Mouse (Mus musculus) heart, embryonic 13.5 days (tissue): Measurements from ENCODE around the gene Ptch2. TPM values are rescaled to one million over a fixed set of nuclear protein-coding genes. Genes with fewer than 3 reads are reported as not detected.

Experiments
- ATAC-seq: fragments of 200-750 bp; cut with Nextera tagmentation; 2 replicates; pipeline ENCODE4 v1.8.0; 2017; ENCODE audit warnings: moderate TSS enrichment; ENCODE audit not compliant: insufficient number of reproducible peaks, low FRiP score, low TSS enrichment; ENCODE audit errors: extremely low read depth
- H3K27ac ChIP-seq: fragments of 300-500 bp; sonication (generic); replicated peaks from 2 replicates; pipeline ENCODE4 v1.5.1; 2015; ENCODE audit warnings: moderate library complexity, mild to moderate bottlenecking, inconsistent platforms
- H3K27me3 ChIP-seq: fragments of 300-500 bp; sonication (generic); replicated peaks from 2 replicates; pipeline ENCODE4 v1.6.1; 2015; ENCODE audit warnings: mild to moderate bottlenecking, inconsistent platforms
- H3K36me3 ChIP-seq: fragments of 300-500 bp; sonication (generic); 2 replicates; pipeline ENCODE4 v1.6.1; 2015; ENCODE audit warnings: mild to moderate bottlenecking, inconsistent platforms
- H3K4me1 ChIP-seq: fragments of 300-500 bp; sonication (generic); 2 replicates; pipeline ENCODE4 v1.6.1; 2015; ENCODE audit warnings: inconsistent platforms
- H3K4me2 ChIP-seq: fragments of 300-500 bp; sonication (generic); 2 replicates; pipeline ENCODE4 v1.6.1; 2015; ENCODE audit warnings: inconsistent platforms, mild to moderate bottlenecking, moderate library complexity
- H3K4me3 ChIP-seq: fragments of 300-500 bp; sonication (generic); 2 replicates; pipeline ENCODE4 v1.5.1; 2015; ENCODE audit warnings: moderate library complexity, mild to moderate bottlenecking, inconsistent platforms
- H3K9ac ChIP-seq: fragments of 300-500 bp; sonication (generic); 2 replicates; pipeline ENCODE4 v1.6.1; 2015; ENCODE audit warnings: inconsistent platforms, mild to moderate bottlenecking, moderate library complexity
- H3K9me3 ChIP-seq: fragments of 300-500 bp; sonication (generic); 2 replicates; pipeline ENCODE4 v1.6.1; 2016; ENCODE audit warnings: inconsistent platforms
- WGBS: fragments of 180-500 bp; shearing (Covaris S2); methylation state at CpG from one replicate; pipeline ENCODE4 v1.1.7; 2015; ENCODE audit warnings: mixed read lengths; 5-methylcytosine and 5-hydroxymethylcytosine counted together
- polyA plus RNA-seq: library from polyadenylated mRNA; unstranded; fragments of >200 nt; fragmentation: Nextera tagmentation; extraction: Ambion mirVana; gene quantifications from 2 replicates; pipeline ENCODE4 v1.2.1, GENCODE M21; 2015

The Ptch2 gene
- polyA plus RNA-seq, 1 experiment from 2014 or later = 3.1 TPM

DNA sequence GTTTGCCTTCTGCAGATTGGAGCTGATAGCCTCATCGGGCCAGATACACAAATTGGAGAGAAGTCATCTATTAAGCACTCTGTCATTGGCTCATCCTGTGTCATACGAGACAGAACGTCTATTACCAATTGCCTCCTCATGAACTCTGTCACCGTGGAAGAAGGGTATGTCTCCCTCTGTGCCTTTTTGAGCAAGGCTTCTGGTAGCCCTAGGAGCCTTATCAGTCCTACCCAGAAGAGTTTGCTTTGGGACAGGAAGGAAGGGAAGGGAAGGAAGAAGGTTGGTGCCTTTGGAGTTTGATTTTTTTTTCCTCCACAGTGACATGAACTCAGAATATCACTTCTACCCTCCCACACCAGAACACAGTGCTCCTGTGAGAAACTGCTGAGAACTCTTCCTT, 25.3 kb upstream of the Ptch2 start:
- H3K27ac ChIP-seq = peak overlapping the region; percentile 59; the same call in 1 of the 2 replicates
- H3K27me3 ChIP-seq = no peaks in the 10 kb centered on the region
- no peak overlapping the region for H3K9ac ChIP-seq
- WGBS = 57% methylated on average over 4 of the region's 4 CpGs
- ATAC-seq = no peak
- no peak overlapping the region for H3K4me3 ChIP-seq
- H3K36me3 ChIP-seq = peaks cover 92% of the 10 kb centered on the region
- no peaks in the 10 kb centered on the region for H3K9me3 ChIP-seq
- H3K4me2 ChIP-seq = no peak overlapping the region
- peaks cover 5% of the 10 kb centered on the region; the same call in 1 of the 2 replicates for H3K4me1 ChIP-seq

DNA sequence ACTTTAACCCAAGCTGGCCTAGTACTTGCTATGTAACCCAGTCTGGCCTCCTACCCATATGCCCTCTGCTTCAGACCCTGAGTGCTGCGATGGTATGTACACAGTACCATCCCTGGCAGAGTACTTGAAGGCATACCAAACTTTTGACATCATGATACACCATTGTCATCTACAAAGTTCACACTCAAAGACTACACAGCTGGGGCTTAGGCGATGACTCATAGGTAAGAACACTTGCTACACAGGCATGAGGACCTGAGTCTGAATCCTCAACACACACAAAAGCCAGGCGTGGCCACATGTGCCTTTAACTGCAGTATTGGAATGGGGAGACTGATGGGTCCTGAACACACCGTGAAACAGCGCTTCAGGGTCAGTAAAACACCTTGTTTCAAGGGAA, 24.7 kb upstream of the Ptch2 start:
- no peaks in the 10 kb centered on the region for H3K9me3 ChIP-seq
- peak overlapping the region; percentile 59; the same call in 1 of the 2 replicates for H3K27ac ChIP-seq
- H3K4me1 ChIP-seq = peaks cover 5% of the 10 kb centered on the region; the same call in 1 of the 2 replicates
- no peaks in the 10 kb centered on the region for H3K27me3 ChIP-seq
- 83% methylated on average over 5 of the region's 5 CpGs for WGBS
- no peak overlapping the region for H3K4me2 ChIP-seq
- peaks cover 91% of the 10 kb centered on the region for H3K36me3 ChIP-seq
- H3K9ac ChIP-seq = no peak overlapping the region
- H3K4me3 ChIP-seq = no peak overlapping the region
- ATAC-seq = no peak

GRCm38 (mm10) chr4:117087948-117088640, 7.8 kb upstream of the Ptch2 start:
- WGBS = 77% methylated on average over 7 of the region's 7 CpGs
- no peak overlapping the region for H3K4me3 ChIP-seq
- H3K27ac ChIP-seq = no peak overlapping the region
- H3K9me3 ChIP-seq = no peaks in the 10 kb centered on the region
- H3K27me3 ChIP-seq = no peaks in the 10 kb centered on the region
- H3K9ac ChIP-seq = no peak overlapping the region
- H3K36me3 ChIP-seq = peaks cover 27% of the 10 kb centered on the region
- no peak overlapping the region for H3K4me2 ChIP-seq
- H3K4me1 ChIP-seq = no peaks in the 10 kb centered on the region; the same call in 1 of the 2 replicates
- no peak for ATAC-seq

GRCm38 (mm10) chr4:117090586-117090985, 5.3 kb upstream of the Ptch2 start:
- Histone ChIP-seq H3K9ac (no peak overlapping the region), H3K9me3 (no peaks in the 10 kb centered on the region), H3K4me2 (no peak overlapping the region), H3K27me3 (no peaks in the 10 kb centered on the region), H3K4me1 (peaks cover 3% of the 10 kb centered on the region; the same call in 1 of the 2 replicates), H3K4me3 (no peak overlapping the region), H3K36me3 (peaks cover 22% of the 10 kb centered on the region), H3K27ac (no peak overlapping the region)
- no peak for ATAC-seq
- 66% methylated on average over 7 of the region's 7 CpGs for WGBS

GRCm38 (mm10) chr4:117094626-117095361, 1.1 kb upstream of the Ptch2 start:
- no peaks in the 10 kb centered on the region for H3K9me3 ChIP-seq
- H3K4me2 ChIP-seq = no peak overlapping the region
- no peaks in the 10 kb centered on the region for H3K36me3 ChIP-seq
- H3K4me1 ChIP-seq = peaks cover 25% of the 10 kb centered on the region
- WGBS = 80% methylated on average over 3 of the region's 3 CpGs
- ATAC-seq = no peak
- H3K27me3 ChIP-seq = peaks cover 7% of the 10 kb centered on the region; the same call in 1 of the 2 replicates
- no peak overlapping the region for H3K9ac ChIP-seq
- H3K4me3 ChIP-seq = no peak overlapping the region
- H3K27ac ChIP-seq = no peak overlapping the region

DNA sequence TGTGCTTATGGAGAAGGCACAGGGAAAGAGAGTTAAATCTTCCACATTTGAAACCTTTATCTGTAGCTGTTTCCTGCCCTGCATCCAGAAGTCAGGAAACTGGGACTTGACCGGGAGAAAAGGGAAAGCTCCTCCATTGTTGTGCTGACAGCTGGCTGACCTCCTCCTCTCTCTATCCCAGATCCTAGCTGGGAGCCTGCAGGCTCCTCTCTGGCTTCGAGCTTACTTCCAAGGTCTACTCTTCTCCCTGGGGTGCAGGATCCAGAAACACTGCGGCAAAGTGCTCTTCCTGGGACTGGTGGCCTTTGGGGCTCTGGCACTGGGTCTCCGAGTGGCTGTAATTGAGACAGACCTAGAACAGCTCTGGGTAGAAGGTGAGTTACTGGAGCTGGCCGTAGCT, 791 bp downstream of the Ptch2 start:
- H3K27me3 ChIP-seq = peaks cover 7% of the 10 kb centered on the region; the same call in 1 of the 2 replicates
- H3K4me2 ChIP-seq = peak overlapping the region; percentile 90
- H3K4me3 ChIP-seq = peak overlapping the region; percentile 61
- H3K27ac ChIP-seq = peak overlapping the region; percentile 80
- peak overlapping the region; percentile 78 for H3K9ac ChIP-seq
- H3K4me1 ChIP-seq = peaks cover 25% of the 10 kb centered on the region
- no peak for ATAC-seq
- H3K9me3 ChIP-seq = no peaks in the 10 kb centered on the region
- H3K36me3 ChIP-seq = no peaks in the 10 kb centered on the region
- WGBS = 18% methylated on average over 5 of the region's 5 CpGs

GRCm38 (mm10) chr4:117097969-117098763, 2.3 kb downstream of the Ptch2 start:
- 63% methylated on average over 8 of the region's 8 CpGs for WGBS
- Histone ChIP-seq H3K4me3 (peak overlapping the region; percentile 61; the same call in 1 of the 2 replicates), H3K9ac (no peak overlapping the region), H3K36me3 (no peaks in the 10 kb centered on the region), H3K9me3 (no peaks in the 10 kb centered on the region), H3K4me2 (peak overlapping the region; percentile 90), H3K27ac (peak overlapping the region; percentile 80; the same call in 1 of the 2 replicates), H3K27me3 (peaks cover 7% of the 10 kb centered on the region; the same call in 1 of the 2 replicates), H3K4me1 (peaks cover 25% of the 10 kb centered on the region)
- ATAC-seq = no peak

- peaks cover 7% of the 10 kb centered on the region; the same call in 1 of the 2 replicates for H3K27me3 ChIP-seq
These were observed 2.8 kb downstream of the Ptch2 start for GRCm38 (mm10) chr4:117098764-117099036.

DNA sequence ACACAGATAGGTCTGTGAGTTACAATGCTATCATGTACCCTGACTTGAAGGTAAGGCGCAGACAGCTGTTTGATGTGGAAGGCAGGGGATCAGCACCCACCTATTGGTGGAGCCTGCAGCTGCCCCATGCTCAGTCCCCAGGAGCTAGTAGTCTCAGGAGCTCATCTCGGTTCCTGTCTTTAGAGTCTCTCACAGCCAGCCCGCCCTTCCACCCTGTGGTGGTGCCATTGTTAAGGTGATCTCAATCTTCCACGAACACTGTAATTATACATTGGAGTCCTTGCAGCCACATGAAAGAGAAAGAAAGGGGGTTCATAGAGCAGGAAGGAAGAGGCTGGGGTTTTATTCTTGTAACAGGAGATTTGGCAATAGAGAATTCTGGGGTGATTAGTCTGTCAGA, 4.2 kb downstream of the Ptch2 start:
- no peaks in the 10 kb centered on the region for H3K9me3 ChIP-seq
- ATAC-seq = no peak
- H3K27ac ChIP-seq = no peak overlapping the region
- H3K36me3 ChIP-seq = no peaks in the 10 kb centered on the region
- 77% methylated on average over 4 of the region's 4 CpGs for WGBS
- no peak overlapping the region for H3K4me3 ChIP-seq
- peaks cover 7% of the 10 kb centered on the region; the same call in 1 of the 2 replicates for H3K27me3 ChIP-seq
- no peak overlapping the region for H3K9ac ChIP-seq
- H3K4me2 ChIP-seq = no peak overlapping the region
- peaks cover 25% of the 10 kb centered on the region for H3K4me1 ChIP-seq

More at GRCm38 (mm10) chr4:117098764-117099036, 2.8 kb downstream of the Ptch2 start:
- H3K27ac ChIP-seq = no peak overlapping the region
- H3K9ac ChIP-seq = no peak overlapping the region
- no peak for ATAC-seq
- H3K4me2 ChIP-seq = peak overlapping the region; percentile 90; the same call in 1 of the 2 replicates
- H3K36me3 ChIP-seq = no peaks in the 10 kb centered on the region
- WGBS = 60% methylated on average over 2 of the region's 2 CpGs
- no peak overlapping the region for H3K4me3 ChIP-seq
- H3K4me1 ChIP-seq = peaks cover 25% of the 10 kb centered on the region
- H3K9me3 ChIP-seq = no peaks in the 10 kb centered on the region

GRCm38 (mm10) chr4:117101218-117101617, 5.3 kb downstream of the Ptch2 start:
- H3K4me3 ChIP-seq = no peak overlapping the region
- ATAC-seq = no peak
- H3K4me1 ChIP-seq = peaks cover 20% of the 10 kb centered on the region
- no peaks in the 10 kb centered on the region for H3K9me3 ChIP-seq
- WGBS = 43% methylated on average over 7 of the region's 7 CpGs
- no peak overlapping the region; the same call in 1 of the 2 replicates for H3K27ac ChIP-seq
- 0 out of 2 replicates have a peak overlapping the region, but pooled peaks have one; percentile 3 for H3K4me2 ChIP-seq
- H3K9ac ChIP-seq = no peak overlapping the region
- peaks cover 4% of the 10 kb centered on the region; the same call in 1 of the 2 replicates for H3K27me3 ChIP-seq
- H3K36me3 ChIP-seq = no peaks in the 10 kb centered on the region

- H3K4me1 ChIP-seq = 0 out of 2 replicates have a peak, but pooled peaks cover 4% of the 10 kb centered on the region
- no peak for ATAC-seq
- H3K27me3 ChIP-seq = no peaks in the 10 kb centered on the region
- no peaks in the 10 kb centered on the region for H3K9me3 ChIP-seq
- no peak overlapping the region for H3K27ac ChIP-seq
- H3K4me3 ChIP-seq = no peak overlapping the region
- H3K36me3 ChIP-seq = peaks cover 7% of the 10 kb centered on the region; the same call in 1 of the 2 replicates
- H3K9ac ChIP-seq = no peak overlapping the region
- no peak overlapping the region for H3K4me2 ChIP-seq
- 69% methylated on average over 10 of the region's 10 CpGs for WGBS
These were observed 8.8 kb downstream of the Ptch2 start for GRCm38 (mm10) chr4:117104672-117105071.
